16 mouse cellular contexts compared by ENCODE assay signal in genomic region chr13:98574057-98574323, GRCm38 (mm10).
DNase-seq lines count a peak whose midpoint lies in the region; ATAC-seq and TF ChIP-seq lines count a peak whose summit lies in the region.
"Had no signal": no experiment of that assay in that cellular context is flagged by ENCODE, and none has a peak within 500 bp of the region (broad histone marks: within the 10 kb centered on the region; RNA-seq: fewer than 3 reads in every experiment).

No protein-coding gene starts in this region.

- no peak overlapping the region for H3K9ac ChIP-seq in heart, adult 2 months (ENCODE audit: low read depth, low read length)
- no peak overlapping the region for H3K9ac ChIP-seq in limb, embryonic 12.5 days (replicated peaks)
- 0 out of 2 replicates have a peak overlapping the region, but pooled peaks have one; percentile 14 for H3K9ac ChIP-seq in embryonic facial prominence, embryonic 11.5 days (replicated peaks; ENCODE audit: low read length)
- H3K9ac ChIP-seq in limb, embryonic 15.5 days, result no peak overlapping the region
- H3K9ac ChIP-seq: heart, embryonic 15.5 days; intestine, embryonic 15.5 days; liver, embryonic 12.5 days had no signal

- peak; percentile 72 for DNase-seq in heart, adult 11 months
- DNase-seq in heart, adult 2 months, result no peak
- DNase-seq in limb, embryonic 10.5 days (ENCODE audit: low spot score), result no peak
- DNase-seq in embryonic facial prominence, embryonic 11.5 days (ENCODE audit: low spot score), result no peak
- DNase-seq in cerebellum, adult 11 months, result no peak
- no peak for DNase-seq in right cerebral cortex, postnatal 4 days
- DNase-seq: adrenal gland, postnatal 25 days; embryo, embryonic 11 days; lung, adult 2 months; lung, postnatal 36 days had no signal

- no peak for ATAC-seq in limb, embryonic 12.5 days (ENCODE audit: insufficient number of reproducible peaks, insufficient read depth, low FRiP score, low TSS enrichment, low read depth)
- ATAC-seq in embryonic facial prominence, embryonic 11.5 days (replicated peaks; ENCODE audit: insufficient number of reproducible peaks, low FRiP score, low TSS enrichment, low read depth), result no peak
- no peak for ATAC-seq in limb, embryonic 15.5 days (ENCODE audit: insufficient number of reproducible peaks, low FRiP score, low TSS enrichment, low read depth)
- ATAC-seq: liver, embryonic 12.5 days had no signal

- no peaks in the 10 kb centered on the region for H3K79me2 ChIP-seq in heart, adult 2 months (replicated peaks; ENCODE audit: control insufficient read depth, insufficient read depth, low read length)

- intact Hi-C loops in heart, adult 2 months (cut with DNase I), result no loop called here

- no peak for TF ChIP-seq CTCF in heart, adult 2 months (IDR thresholded peaks at IDR 0.05)

- no peak overlapping the region for H3K4me3 ChIP-seq in heart, adult 2 months
- H3K4me3 ChIP-seq in limb, embryonic 12.5 days (replicated peaks), result 0 out of 2 replicates have a peak overlapping the region, but pooled peaks have one; percentile 42
- no peak overlapping the region for H3K4me3 ChIP-seq in limb, embryonic 10.5 days
- no peak overlapping the region for H3K4me3 ChIP-seq in embryonic facial prominence, embryonic 11.5 days (ENCODE audit: low read depth, low read length)
- H3K4me3 ChIP-seq in limb, embryonic 15.5 days, result no peak overlapping the region
- H3K4me3 ChIP-seq: intestine, embryonic 15.5 days; liver, embryonic 12.5 days had no signal

- H3K9me3 ChIP-seq in limb, embryonic 12.5 days, result no peaks in the 10 kb centered on the region
- no peaks in the 10 kb centered on the region for H3K9me3 ChIP-seq in limb, embryonic 10.5 days (replicated peaks)
- H3K9me3 ChIP-seq in embryonic facial prominence, embryonic 11.5 days (replicated peaks; ENCODE audit: control insufficient read depth, low read length), result no peaks in the 10 kb centered on the region
- H3K9me3 ChIP-seq in limb, embryonic 15.5 days, result no peaks in the 10 kb centered on the region
- H3K9me3 ChIP-seq: heart, embryonic 15.5 days; intestine, embryonic 15.5 days; liver, embryonic 12.5 days had no signal

- no peak for TF ChIP-seq EP300 in heart, adult 2 months (IDR thresholded peaks at IDR 0.05; ENCODE audit: insufficient read depth, low read depth, low read length)

- peak overlapping the region; percentile 76 for H3K4me2 ChIP-seq in limb, embryonic 12.5 days
- H3K4me2 ChIP-seq in embryonic facial prominence, embryonic 11.5 days (ENCODE audit: low read depth, low read length), result no peak overlapping the region
- H3K4me2 ChIP-seq in limb, embryonic 15.5 days, result 0 out of 2 replicates have a peak overlapping the region, but pooled peaks have one; percentile 10

- WGBS in heart, adult 2 months, result 72% methylated on average over 12 of the region's 12 CpGs
- WGBS in limb, embryonic 12.5 days, result 31% methylated on average over 12 of the region's 12 CpGs
- 36% methylated on average over 12 of the region's 12 CpGs for WGBS in limb, embryonic 10.5 days
- WGBS in embryonic facial prominence, embryonic 11.5 days, result 14% methylated on average over 12 of the region's 12 CpGs
- WGBS in limb, embryonic 15.5 days, result 38% methylated on average over 12 of the region's 12 CpGs

- no peaks in the 10 kb centered on the region for H3K4me1 ChIP-seq in heart, adult 2 months (ENCODE audit: control insufficient read depth, insufficient read depth, low read length)
- H3K4me1 ChIP-seq in limb, embryonic 12.5 days (replicated peaks), result peaks cover 46% of the 10 kb centered on the region
- H3K4me1 ChIP-seq in limb, embryonic 10.5 days, result peaks cover 51% of the 10 kb centered on the region
- H3K4me1 ChIP-seq in embryonic facial prominence, embryonic 11.5 days (ENCODE audit: control insufficient read depth, insufficient read depth, low read length), result peaks cover 10% of the 10 kb centered on the region
- peaks cover 36% of the 10 kb centered on the region for H3K4me1 ChIP-seq in limb, embryonic 15.5 days

- H3K36me3 ChIP-seq in heart, adult 2 months (ENCODE audit: control insufficient read depth, insufficient read depth, low read length), result no peaks in the 10 kb centered on the region
- H3K36me3 ChIP-seq in limb, embryonic 12.5 days, result no peaks in the 10 kb centered on the region
- H3K36me3 ChIP-seq in limb, embryonic 10.5 days, result no peaks in the 10 kb centered on the region
- H3K36me3 ChIP-seq in embryonic facial prominence, embryonic 11.5 days (replicated peaks; ENCODE audit: control insufficient read depth, insufficient read depth, low read depth, low read length), result no peaks in the 10 kb centered on the region
- no peaks in the 10 kb centered on the region for H3K36me3 ChIP-seq in limb, embryonic 15.5 days
- H3K36me3 ChIP-seq: heart, embryonic 15.5 days; intestine, embryonic 15.5 days; liver, embryonic 12.5 days had no signal

- H3K27me3 ChIP-seq in heart, adult 2 months (ENCODE audit: control insufficient read depth, insufficient read depth, low read length), result peaks cover 3% of the 10 kb centered on the region; the same call in 1 of the 2 replicates
- H3K27me3 ChIP-seq in limb, embryonic 12.5 days, result peaks cover 86% of the 10 kb centered on the region
- H3K27me3 ChIP-seq in limb, embryonic 10.5 days (ENCODE audit: low read depth, poor library complexity, severe bottlenecking), result peaks cover 96% of the 10 kb centered on the region
- H3K27me3 ChIP-seq in embryonic facial prominence, embryonic 11.5 days (ENCODE audit: control insufficient read depth, insufficient read depth, low read length), result peaks cover 2% of the 10 kb centered on the region; the same call in 1 of the 2 replicates
- H3K27me3 ChIP-seq in limb, embryonic 15.5 days, result peaks cover 56% of the 10 kb centered on the region

- TF ChIP-seq POLR2A in heart, adult 2 months (IDR thresholded peaks at IDR 0.05; ENCODE audit: insufficient read depth, low read depth, low read length), result no peak

- H3K27ac ChIP-seq in heart, adult 2 months, result no peak overlapping the region
- no peak overlapping the region for H3K27ac ChIP-seq in limb, embryonic 12.5 days
- H3K27ac ChIP-seq in limb, embryonic 10.5 days, result no peak overlapping the region
- no peak overlapping the region for H3K27ac ChIP-seq in embryonic facial prominence, embryonic 11.5 days (replicated peaks; ENCODE audit: low read depth, low read length)
- H3K27ac ChIP-seq in limb, embryonic 15.5 days, result no peak overlapping the region
- H3K27ac ChIP-seq: heart, embryonic 15.5 days; intestine, embryonic 15.5 days; liver, embryonic 12.5 days; stomach, postnatal 0 days had no signal
